Mouse (Mus musculus): ENCODE data around the gene Capn9.

Gene Capn9

DNA sequence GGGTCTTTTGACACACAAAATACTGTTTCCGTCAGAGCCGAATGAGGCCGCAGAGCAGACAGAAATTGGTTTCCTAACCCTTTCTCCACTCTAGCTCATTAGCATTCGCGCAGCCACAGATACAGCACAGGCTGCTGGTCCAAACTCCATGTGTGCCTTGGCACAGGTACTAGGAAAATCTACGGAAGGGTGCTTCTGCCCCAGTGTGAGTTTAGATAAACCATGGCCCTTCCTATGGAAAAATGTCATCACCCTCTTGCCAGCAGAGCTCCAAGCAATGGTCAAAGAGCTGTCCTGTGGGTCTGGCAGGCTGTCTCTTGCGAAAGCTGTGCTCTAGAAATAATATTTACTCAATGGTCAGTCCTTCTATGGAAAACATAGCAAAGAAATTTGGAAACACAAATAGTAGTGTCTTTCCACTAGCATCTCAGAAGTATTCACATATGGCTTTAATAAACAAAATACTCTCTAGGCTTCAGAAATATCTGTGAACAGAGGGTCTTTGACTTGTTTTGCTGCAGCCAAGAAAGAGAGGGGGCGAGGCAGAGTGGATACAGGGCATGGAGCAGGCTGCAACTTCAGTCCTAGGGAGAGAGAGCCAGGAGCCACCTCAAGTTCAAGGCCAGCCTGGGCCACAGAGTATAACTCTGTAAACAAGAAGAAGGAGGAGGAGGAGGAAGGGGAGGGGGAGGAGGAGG lies 4.0 kb upstream of the Capn9 start:
- no peak for ATAC-seq (ENCODE audit: low TSS enrichment)

DNA sequence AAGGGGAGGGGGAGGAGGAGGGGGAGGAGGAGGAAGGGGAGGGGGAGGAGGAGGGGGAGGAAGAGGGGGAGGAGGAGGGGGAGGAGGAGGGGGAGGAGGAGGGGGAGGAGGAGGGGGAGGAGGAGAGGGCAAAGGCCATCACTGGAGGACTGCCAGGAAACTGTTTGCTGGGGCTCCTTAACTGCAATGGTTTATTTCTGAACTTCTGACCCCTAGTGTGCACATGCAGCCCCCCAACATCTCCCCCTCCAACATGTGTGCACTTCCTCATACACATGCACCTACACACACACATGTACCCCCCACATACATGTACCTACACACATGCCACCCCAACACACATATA lies 3.5 kb upstream of the Capn9 start:
- ATAC-seq (ENCODE audit: low TSS enrichment), result no peak

DNA sequence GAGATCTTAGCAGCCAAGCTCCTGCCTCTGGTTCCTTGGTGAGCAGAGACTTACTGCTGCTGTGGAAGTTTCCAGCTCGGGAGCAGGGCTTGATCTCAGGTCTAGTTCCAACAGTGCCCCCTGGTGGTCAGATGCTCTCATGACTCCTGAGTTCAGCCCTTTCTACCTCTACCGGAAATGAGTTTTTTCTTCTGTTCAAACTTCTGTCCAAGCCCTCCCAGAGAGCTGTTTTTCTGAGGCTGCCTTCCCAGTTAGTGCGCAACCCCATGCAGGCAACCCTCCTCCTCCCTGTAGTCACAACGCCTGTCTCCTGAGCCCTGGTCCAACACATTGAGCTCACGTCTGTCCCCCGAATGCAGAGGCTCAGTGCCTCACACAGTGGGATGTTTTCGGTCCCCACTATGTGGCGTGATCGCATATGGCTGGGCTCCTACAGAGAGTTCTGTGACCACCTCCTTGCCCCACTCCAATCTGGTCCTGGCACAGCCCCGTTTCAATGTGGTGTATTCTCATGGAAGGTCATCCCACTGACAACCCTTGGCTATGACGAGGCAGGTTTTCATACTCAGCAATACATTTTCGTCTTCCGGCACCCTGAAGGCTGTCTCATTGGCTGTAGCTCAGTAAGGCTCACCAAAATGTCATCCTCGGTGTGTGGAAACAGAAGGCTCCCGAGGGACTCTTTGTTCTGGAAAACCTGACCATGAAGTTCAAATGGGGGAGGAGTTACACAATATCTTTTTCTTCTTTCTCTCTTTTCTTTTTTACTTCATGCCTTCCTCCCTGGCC lies 2.2 kb upstream of the Capn9 start:
- peak; percentile 76 for ATAC-seq (ENCODE audit: low TSS enrichment)

GRCm38 (mm10) chr8:124576751-124577150 lies 840 bp downstream of the Capn9 start:
- ATAC-seq (ENCODE audit: low TSS enrichment), result no peak

GRCm38 (mm10) chr8:124585718-124586425 lies 10.0 kb downstream of the Capn9 start:
- ATAC-seq (ENCODE audit: low TSS enrichment), result no peak; the same call in 1 of the 2 replicates

GRCm38 (mm10) chr8:124586556-124586955 lies 10.6 kb downstream of the Capn9 start:
- no peak for ATAC-seq (ENCODE audit: low TSS enrichment)

DNA sequence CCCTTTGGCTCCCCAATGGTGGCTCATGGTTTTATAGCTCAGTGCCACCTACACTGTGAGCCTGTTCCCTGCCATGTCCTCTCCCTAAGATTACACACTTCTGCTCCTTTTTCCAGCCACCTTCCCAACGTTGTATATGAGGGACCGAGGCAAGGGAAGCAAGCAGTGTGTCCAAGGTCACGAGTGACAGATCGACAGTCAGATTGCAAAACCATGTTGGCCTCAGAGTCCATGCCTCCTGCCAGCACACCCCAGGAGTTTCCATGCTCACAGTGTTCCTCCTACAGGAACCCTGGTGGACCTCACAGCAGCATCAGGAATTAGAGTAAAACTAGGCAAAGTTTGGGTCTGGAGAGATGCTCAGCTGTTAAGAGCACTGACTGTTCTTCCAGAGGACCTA lies 13.5 kb downstream of the Capn9 start:
- ATAC-seq (ENCODE audit: low TSS enrichment), result no peak

DNA sequence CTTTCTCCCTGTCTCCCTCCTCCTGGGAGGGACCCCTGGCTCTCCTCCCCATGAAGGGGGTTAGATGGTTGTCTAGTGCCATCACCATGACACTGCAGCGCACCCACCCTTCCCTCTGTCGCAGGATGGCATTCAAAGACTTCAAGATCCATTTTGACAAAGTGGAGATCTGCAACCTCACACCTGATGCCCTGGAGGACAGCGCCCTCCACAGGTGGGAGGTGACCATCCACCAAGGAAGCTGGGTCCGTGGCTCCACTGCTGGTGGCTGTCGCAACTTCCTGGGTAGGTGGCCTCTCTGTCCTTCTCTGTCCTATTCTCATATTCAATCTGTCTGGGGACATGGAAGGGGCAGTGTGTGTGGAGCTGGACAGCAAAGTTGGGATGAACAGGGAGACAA lies 28.2 kb downstream of the Capn9 start:
- no peak for ATAC-seq (ENCODE audit: low TSS enrichment)

GRCm38 (mm10) chr8:124608239-124608971 lies 32.5 kb downstream of the Capn9 start:
- peak; percentile 79 for ATAC-seq (ENCODE audit: low TSS enrichment)

DNA sequence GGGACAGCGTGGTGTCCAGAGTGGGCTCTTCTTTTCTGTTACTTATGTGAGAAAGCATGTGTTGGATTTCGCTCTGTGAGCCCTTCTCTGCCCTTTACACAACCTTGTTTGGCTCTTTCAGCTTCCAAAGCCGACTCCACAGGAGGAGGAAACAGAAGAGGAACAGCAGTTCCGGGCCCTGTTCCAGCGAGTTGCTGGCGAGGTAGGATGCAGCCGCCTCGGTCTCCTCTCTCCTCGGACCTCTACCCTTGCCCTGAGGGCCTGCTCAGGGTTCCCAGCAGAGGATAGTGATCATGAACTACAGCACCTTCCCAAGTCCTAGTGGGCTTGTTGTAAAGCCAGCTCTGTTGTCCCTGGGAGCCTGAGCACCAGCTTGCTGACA lies 33.1 kb downstream of the Capn9 start:
- no peak for ATAC-seq (ENCODE audit: low TSS enrichment)

- no peak for ATAC-seq (ENCODE audit: low TSS enrichment)
These were observed 38.4 kb downstream of the Capn9 start for GRCm38 (mm10) chr8:124614325-124614724.

- ATAC-seq (ENCODE audit: low TSS enrichment), result peak; percentile 80
These were observed 41.5 kb downstream of the Capn9 start for GRCm38 (mm10) chr8:124617266-124617869.

- ATAC-seq (ENCODE audit: low TSS enrichment), result no peak
These were observed 42.3 kb downstream of the Capn9 start for GRCm38 (mm10) chr8:124618252-124618651.

GRCm38 (mm10) chr8:124621255-124621654 lies 45.3 kb downstream of the Capn9 start:
- ATAC-seq (ENCODE audit: low TSS enrichment), result peak; percentile 45

- ATAC-seq (ENCODE audit: low TSS enrichment), result no peak
These were observed 50.3 kb downstream of the Capn9 start for GRCm38 (mm10) chr8:124626251-124626650.

DNA sequence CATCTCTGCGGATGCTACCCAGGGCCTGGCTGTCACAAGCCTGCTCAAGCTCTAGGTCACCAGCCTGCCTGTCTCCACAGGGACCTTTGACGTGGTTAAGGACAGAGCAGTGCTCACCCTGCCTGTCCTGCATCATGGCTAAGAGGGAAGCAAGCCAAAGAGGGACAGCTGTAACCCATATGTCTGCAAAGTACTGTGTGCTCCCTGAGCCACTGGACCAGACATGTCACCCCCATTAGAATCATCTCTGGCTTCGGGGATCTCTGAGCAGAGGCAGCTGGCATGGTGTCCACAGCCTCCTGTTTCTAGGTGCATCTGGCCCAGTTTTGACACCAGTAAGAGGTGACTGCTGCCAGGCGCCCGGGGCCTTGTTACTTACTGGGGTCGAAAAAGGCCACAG lies 54.6 kb downstream of the Capn9 start:
- no peak for ATAC-seq (ENCODE audit: low TSS enrichment)

GRCm38 (mm10) chr8:124630891-124631290 lies 55.0 kb downstream of the Capn9 start:
- ATAC-seq (ENCODE audit: low TSS enrichment), result 0 out of 2 replicates have a peak, but pooled peaks have one; percentile 24

DNA sequence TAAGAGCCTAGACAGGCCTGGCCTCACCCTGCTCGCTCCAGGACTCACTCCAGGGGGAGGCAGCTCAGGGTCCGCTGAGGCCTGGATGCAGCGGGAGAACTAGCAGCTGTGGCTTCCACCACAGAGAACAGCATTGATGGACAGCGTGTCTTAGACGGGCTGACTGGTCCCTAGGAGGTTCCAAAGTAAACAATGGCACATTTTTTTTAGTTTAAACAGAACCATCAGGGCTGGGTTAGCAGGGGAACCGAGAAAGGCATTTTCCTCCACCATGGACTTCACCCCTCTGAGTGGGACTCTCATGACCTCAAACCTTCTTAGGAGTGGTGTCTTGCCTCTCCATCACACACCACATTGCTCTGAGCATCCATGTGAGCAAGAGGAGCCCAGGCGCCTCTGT lies 56.1 kb downstream of the Capn9 start:
- ATAC-seq (ENCODE audit: low TSS enrichment), result no peak

- peak; percentile 33 for ATAC-seq (ENCODE audit: low TSS enrichment)
These were observed 57.2 kb downstream of the Capn9 start for GRCm38 (mm10) chr8:124633001-124633703.

DNA sequence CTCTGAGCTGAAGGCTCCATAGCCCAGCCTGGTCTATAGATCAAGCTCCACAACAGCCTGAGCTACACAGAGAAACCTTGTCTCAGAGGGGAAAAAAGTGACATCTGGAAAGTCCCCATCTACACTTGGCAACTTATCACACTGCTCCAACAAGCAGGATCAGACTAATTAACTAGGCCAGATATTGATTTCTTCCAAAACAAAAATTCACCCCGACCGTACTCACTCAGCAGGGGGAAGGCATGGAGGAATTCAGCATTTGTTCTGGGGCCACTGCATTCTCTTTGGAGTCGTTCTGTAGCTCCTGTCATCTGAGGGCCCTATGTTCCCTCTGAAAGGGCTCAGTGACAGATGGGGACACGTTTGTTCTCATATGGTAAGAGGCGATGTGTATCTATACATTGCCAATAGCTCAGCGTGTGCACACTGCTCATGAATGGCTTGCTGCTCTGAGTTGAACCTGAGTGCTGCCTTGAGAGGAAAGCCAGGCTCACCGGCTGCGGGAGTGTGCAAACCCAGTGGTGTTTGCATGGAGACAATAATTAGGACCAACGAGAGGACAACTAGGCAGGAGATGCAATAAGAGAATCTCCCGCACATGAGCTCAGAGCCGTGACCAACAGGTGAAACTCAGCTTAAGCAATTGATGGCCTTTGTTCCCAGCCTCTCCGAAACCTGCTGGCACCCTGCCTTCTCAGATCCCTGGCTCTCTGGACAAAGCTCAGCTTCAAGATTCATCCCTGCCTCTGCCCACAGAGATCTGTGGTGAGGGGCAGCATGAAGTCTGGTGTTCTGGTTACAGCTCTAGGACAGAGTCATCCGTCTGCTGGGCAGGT lies 58.7 kb downstream of the Capn9 start:
- 0 out of 2 replicates have a peak, but pooled peaks have one; percentile 10 for ATAC-seq (ENCODE audit: low TSS enrichment)
